Mouse (Mus musculus): ENCODE data around the gene Whamm.

DNA sequence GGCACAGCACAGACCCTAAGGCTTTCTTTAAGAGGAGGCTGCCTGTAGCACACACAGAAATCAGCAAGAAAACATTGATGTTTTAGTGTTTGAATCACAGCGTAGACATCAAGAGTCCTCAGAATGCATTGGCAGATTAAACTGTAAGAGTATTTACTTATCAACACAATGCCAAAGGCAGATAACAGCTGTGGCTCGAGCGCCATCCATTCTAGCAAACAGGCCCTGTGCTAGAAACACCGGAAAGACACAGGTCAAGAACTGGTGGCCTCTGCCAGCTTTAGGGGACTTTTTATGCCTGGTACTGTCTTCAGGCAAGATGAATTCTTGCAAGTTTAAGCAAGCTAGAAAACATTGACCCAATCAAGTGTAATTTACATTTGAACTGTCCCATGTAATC is 4.7 kb upstream of the Whamm start:
- TF ChIP-seq MAZ (IDR thresholded peaks at IDR 0.05; ENCODE audit: low read depth, low read length) (no peak), EP300 (IDR thresholded peaks at IDR 0.05; ENCODE audit: low read length) (no peak), CTCF (conservative IDR thresholded peaks at IDR 0.05 in 1 of 2, IDR thresholded peaks at IDR 0.05 in 1 of 2; ENCODE audit: low read depth in 2 of 2, low read length in 2 of 2) (no peak), SIN3A (IDR thresholded peaks at IDR 0.05; ENCODE audit: low read length) (no peak), IRF4 (IDR thresholded peaks at IDR 0.05; ENCODE audit: low read depth, low read length) (no peak), ZC3H11A (IDR thresholded peaks at IDR 0.05; ENCODE audit: low read depth, low read length) (no peak), POLR2A (IDR thresholded peaks at IDR 0.05; ENCODE audit: low read depth, low read length) (no peak), ELF1 (IDR thresholded peaks at IDR 0.05; ENCODE audit: low read depth, low read length) (no peak)

Data from CH12.LX (cell line).